Mouse (Mus musculus) erythroblast, adult 5-6 weeks (primary cell): ENCODE measurements around the gene Tmem121. TPM values are rescaled to one million over a fixed set of nuclear protein-coding genes. Genes with fewer than 3 reads are reported as not detected.

ENCODE experiments used
- ATAC-seq: replicated peaks from 2 replicates; pipeline ENCODE4 v1.8.0; 2016; ENCODE audit warnings: moderate number of reproducible peaks, mild to moderate bottlenecking, moderate TSS enrichment, inconsistent platforms; ENCODE audit not compliant: poor library complexity, low FRiP score, severe bottlenecking
- total RNA-seq, 2 experiments: library from RNA; stranded (forward) in 1 of 2; stranded (reverse) in 1 of 2; fragments of 150-400 nt in 1 of 2; fragments of 200-764, 138-1000 nt in 1 of 2; gene quantifications; 2 replicates each; pipeline versions ENCODE4 v1.2.3 to v1.2.4; 2015 to 2017; ENCODE audit warnings: low replicate concordance in 2 of 2

Tmem121 gene
- total RNA-seq (2015; ENCODE audit: low replicate concordance): not detected in 2 replicates
- total RNA-seq (2017; ENCODE audit: low replicate concordance): 1.0 TPM in 1 of 2 replicates, not detected in the other

DNA sequence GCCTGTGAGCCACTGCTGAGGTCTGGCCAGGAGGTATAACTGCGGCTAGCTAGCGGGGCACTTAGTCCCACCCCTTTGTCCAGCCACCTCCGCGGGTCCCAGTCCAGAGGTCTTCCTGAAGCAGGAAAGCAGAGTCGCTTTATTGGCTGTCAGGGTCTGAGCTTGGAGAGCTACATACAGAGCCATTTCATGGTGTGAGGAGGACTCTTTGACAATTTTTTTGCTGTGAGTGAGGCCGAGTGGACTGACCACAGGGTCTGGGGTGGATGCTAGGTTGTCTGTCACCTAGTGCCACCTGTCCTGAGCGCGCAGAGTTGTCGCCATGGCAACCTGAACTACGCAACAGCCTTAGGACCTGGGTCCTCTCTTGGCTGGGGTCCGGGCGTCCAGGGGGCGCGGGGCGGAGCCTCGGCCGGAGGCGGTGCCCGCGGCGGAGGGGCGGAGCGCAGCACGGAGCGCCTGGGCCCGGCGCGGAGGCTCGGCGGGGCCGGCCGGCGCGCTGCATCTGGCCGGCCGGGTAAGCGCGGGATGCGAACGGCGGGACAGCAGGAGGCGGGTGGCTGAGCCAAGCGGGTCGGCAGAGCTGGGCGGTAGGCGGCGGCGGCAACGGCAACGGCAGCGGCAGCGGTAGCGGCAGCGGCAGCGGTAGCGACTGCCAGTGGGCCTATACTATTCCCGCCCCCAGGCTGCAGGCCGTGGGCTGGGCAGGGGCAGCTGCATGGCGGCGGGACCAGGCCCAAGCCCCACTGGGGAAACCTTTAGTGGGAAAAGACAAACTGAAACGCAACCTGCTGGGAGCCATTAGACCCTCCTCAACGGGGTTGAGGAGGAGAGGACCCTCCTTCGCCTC lies at the start of gene Tmem121:
Gene Tmem121, plus strand, starts transcription at position 489 of the 850 bp plus-strand sequence.
- ATAC-seq: no peak

DNA sequence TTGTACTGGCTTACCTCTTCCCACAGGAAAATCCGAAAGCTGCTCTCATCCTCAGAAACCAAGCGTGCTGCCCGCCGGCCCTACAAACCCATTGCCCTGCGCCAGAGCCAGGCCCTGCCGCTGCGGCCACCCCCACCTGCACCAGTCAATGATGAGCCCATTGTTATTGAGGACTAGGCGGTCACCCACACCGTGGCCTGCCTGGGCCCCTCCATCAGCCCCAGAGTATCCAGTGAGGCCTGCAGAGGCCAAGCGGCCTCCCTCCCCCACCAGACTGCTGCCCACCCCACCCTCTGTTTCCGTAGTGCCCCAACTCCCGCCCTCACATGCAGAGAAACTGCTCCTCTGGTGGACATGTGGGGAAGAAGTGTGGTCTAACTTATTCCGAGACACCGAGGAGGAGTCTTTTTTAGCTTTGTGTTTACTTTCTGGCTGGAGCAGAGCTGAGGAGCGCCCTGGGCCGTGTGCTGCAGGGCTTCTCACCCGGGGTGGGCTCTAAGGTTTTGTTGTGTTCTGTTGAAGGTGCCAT lies 49.2 kb upstream of the Tmem121 start:
- no peak for ATAC-seq

DNA sequence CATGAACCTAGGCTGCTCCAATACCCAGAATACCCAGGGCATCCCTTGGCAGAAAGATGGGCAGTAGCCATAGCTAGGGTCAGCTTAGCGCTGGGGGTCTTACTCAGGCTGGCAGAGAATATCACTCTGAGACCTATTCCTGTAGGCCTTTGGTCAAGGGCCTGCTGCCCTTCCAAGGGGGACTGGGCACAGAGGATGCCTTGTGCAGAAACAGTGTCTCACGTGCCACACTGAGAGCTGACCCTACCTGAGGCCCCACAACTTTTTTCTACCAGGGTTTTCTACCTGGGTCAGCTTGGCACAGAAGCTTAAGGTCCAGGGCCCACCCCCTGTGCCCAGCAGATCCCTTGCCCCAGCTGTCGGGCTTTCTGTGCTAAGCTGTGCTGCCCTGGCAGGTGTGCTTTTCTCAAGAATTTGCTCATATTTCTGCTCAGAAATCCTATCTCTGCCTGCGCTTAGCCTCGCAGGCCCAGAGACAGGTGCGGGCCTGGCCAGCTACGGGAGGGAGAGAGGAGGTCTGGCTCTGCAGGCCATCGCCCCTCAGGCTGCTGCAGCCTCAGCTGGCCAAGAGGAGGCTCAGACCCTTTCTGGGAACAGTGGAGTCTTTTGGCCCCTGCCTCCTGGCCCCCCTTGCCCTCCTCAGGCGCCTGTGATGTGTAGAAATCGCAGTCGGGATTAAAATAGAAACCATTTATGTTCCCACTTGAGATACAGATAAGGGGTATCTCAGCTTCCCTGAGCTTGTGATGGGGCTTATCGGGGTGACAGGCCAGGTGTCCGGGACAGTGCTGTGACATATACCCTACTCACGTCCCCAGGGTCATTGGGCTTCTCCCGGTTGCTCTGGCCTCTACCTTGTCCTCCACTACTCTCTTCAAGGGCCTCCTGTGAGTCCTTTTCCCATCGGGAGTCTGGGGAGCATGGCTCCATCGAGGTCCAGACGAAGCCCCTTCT lies 48.2 kb upstream of the Tmem121 start:
- ATAC-seq: no peak

DNA sequence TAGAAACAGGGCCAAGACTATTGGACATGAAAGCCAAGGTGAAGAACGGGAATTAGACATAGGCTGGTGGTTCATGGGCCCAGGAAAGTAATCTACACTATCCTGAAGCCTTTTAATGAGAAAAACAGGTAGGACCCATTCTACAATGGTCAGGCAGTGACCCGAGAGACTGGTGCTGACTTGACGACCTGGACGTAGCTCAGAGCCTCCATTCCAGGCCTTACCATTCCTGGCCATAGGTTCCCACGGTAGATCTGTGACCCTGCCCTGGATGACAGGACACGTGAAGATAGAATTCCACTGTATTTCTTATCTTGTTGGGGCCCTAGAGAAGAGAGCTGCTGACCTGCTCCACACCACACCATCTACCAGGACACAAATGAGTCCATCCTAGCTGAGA lies 47.4 kb upstream of the Tmem121 start:
- no peak for ATAC-seq

DNA sequence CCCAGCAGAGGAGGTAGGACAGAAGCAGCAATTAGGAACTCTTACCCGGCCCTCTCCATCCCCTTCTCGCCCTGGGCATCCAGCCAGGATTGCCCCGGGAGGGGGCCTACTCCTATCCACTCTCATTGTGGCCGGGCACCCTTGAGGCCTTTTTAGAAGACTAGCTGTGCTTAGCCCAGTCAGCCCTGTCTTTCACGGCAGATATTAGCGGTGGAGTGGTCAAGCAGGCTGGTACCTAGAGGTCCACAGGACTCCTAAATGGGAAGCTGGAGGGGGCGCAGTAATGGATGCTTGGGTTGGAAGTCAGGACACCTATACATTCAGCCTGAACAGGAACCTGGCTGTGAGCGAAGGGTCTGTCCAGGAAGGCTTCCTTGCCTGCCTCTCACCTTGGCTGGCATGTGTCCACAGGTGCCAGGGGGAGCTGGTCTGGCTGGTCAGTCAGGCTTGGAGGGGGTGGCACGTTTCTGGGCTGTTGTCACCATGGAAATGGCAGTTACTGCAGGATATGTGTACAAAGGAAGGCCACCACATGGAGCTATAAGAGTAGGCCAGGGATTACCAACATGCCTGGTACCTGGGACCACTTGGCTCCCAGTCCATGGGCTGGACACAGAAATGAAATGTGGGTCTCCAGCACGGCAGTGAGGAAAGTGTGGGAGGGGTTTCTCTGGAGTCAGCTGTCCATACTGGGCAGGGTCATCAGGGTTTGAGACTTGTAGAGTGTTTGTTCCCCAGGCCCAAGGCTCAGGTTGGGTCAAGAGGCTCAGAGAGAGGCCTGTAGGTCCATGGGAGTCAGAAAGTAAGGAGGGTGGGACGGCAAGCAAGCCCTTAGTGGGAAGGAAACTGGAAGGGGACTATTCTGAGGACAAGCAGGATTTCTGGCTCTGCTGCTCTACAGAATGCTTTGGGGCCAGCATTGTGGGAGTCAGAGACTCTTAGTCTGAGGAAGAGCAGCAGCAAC lies 46.5 kb upstream of the Tmem121 start:
- ATAC-seq: no peak

DNA sequence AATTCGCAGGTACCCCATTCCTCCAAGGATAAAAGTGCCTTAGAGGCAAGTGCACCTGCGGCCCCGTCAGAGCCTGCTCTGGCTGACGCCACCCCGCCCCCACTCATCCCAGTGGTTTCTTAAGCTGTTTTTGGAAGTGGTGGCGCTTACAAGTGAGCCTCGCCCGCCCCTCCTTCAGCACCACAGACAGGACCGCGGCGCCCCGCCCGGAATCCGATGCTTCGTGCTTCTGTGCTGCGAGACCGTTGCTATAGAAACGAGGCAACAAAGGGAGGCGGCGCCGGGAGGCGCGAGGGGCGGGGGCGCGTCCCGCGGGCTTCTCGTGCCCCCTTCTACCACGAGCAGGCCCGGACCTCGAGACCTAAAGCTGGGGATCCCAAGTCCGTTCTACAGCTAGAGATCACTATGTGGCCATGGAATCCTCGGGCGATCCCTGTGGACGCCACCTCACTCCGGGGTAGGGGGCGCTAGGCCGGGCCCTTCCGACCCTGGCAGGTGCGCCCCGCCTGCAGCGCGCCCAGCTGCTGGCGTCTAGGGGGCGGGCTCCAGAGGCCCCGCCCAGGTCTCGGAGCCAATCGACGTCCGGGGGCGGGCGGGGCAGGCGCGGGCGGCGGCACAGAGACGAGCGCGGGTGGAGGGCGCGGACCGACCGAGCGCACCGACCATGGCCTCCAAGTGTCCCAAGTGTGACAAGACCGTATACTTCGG lies 45.7 kb upstream of the Tmem121 start, which contains the start of gene Crip2:
Gene Crip2, plus strand, starts transcription at position 329 of the 708 bp plus-strand sequence.
- peak; percentile 73 for ATAC-seq

DNA sequence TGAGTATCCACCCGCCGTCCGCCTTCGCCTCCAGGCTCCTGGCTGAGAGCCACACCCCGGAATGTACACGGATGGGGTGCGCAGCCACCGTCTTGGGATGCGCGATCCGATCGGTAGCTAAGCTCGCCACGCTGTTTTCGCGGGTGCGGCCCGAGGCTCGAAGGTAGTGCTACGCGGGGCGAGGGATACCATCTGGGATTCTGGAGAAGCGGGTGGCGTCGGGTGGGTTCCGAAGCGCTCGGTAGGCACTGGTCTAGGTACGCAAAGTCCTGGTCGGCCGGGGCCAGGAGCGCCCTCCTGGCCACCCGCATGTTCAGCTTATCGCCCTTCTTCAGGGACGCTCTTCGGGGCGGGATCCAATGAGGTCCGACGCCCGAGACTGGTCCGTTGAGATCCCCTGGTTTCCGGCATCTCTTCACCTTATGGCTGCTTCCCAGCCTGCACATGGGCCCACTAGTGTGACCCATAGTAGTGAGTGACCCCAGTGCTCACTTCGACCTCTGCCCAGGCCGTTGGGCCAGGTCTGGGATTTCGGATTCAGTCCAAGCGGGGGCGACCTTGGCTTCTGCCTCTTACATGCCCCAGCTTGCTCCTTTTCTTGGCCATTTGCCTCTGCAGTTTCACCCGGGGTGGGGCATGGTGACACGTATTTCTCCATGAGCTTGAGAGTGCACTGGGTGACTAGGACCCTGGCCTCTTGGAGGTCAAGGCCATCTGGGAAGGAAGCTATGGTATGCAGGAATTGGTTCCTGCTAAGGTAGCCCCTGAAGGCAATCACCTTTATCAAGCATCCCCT lies 44.9 kb upstream of the Tmem121 start:
- peak; percentile 67 for ATAC-seq

DNA sequence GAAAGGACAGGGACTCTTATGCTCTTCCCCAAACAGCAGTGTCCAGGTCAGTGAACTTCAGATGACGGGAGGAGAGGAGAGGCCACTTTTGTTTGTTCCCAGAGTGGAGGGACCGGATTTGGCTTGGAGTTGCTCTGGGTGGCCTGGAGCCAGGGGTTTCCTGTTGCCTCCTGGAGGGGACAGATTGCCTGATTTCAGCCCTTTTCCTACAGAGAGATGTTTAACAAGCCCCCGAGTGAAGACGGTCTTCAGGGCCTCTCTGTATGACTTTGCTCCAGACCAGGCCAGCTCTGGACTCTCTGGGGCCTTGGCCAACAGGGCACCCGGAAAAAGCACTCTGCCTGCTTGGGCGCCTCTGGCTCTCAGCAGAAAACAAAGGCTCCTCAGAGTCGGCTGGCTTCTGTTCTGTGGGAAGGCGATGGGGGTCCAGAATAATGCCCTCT lies 44.2 kb upstream of the Tmem121 start:
- no peak for ATAC-seq

DNA sequence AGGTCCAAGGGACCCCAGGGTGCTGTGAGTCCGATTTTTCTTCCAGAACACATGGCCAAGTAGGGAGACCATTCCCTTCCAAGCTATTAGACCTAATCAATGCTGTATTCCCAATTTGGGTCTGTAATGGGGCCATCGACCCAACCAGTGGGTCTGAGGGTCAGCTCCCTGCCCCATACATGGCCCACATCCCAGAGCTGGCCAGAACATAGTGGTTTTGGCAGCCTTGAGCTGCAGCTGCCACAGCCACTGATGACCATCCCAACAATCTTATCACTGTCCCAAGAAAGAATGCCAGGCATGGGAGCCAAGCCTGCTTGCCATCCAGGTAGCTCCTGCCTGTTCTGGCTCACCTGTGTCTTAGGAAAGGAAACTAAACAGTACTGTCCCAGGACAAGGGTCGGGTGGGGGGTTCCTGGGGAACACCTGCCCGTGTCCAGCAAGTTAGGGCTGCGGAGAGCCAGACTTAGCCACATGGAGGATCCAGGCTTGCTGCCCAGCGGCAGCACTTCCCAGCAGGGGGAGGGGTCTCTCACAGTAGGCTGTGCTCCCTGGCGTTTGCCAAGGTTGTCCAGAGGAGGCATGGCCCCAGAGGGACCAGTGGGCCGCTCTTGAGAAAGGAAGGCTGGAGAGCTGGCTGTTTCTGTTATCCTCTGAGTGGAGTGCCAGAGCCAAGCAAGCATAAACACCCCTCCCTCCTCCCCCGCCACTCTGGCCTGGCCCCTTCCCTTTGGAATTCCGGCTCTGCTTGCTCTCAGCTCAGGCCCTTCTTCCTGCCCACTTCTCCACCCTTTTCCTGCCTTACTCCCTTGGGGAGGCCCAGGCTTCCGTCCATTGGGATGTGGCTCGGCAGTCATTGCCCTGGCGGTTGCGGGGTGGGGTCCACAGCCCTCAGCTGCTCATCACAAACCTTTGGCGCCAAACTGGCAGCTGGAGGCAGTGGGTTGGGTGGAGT lies 43.4 kb upstream of the Tmem121 start:
- no peak for ATAC-seq

DNA sequence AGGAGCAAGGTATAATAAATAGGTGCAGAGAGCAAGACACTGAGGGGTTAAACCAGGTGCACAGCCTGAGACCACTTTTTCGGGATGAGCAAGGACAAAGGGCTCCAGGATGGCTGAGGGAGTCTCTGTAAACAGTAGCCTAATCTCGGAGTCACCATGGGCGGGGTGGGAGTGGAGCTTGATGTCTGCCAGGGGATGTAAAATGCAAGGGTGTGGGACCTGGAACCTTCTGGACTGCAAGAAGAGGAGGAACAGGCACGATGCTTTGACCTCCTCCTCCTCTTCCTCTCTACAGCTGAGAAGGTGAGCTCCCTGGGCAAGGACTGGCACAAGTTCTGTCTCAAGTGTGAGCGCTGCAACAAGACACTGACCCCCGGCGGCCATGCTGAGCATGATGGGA lies 42.6 kb upstream of the Tmem121 start:
- no peak for ATAC-seq

DNA sequence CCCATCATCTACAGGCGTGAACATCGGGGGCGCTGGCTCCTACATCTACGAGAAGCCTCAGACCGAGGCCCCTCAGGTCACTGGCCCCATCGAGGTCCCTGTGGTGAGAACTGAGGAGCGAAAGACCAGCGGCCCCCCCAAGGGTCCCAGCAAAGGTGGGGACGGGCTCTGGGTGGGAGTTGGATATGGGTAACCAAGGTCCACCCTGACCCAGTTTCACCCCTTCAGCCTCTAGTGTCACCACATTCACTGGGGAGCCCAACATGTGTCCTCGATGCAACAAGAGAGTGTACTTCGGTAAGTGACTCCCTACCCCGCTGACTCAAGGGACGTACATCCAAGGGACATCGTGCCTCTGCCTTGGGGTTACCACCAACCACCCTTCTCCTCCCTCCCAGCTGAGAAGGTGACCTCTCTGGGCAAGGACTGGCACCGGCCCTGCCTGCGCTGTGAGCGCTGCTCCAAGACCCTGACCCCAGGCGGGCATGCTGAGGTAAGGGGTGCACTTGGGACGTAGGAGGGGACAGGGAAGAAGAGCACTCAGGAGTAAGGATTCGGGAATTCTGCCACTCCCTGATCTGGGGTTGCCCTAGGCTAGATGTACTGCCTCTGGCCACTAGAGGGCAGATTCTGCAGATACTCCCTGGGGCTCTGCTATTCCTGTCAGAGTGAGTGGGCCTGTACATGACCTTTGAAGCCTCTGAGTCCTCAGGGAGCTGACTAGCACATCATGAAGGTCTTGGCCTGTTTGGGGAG lies 41.6 kb upstream of the Tmem121 start:
- no peak for ATAC-seq

DNA sequence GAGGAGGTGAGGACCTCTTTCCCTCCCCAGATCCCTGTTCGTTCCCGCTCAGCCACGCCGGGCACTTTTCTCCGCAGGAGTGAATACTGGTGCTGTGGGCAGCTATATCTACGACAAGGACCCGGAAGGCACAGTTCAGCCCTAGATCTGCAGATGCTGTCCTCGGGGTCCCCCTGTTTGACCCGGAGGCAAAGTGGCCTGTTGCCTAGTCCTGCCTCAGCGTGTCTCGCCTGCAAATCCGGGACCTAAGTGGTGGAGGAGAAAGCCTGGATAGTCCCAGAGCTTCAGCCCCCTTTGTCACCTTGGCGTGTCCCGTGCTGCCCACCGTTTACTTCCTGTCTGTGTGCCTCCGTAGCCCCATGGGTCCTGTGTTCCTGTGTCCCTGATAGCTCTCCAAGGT lies 40.8 kb upstream of the Tmem121 start:
- no peak for ATAC-seq

DNA sequence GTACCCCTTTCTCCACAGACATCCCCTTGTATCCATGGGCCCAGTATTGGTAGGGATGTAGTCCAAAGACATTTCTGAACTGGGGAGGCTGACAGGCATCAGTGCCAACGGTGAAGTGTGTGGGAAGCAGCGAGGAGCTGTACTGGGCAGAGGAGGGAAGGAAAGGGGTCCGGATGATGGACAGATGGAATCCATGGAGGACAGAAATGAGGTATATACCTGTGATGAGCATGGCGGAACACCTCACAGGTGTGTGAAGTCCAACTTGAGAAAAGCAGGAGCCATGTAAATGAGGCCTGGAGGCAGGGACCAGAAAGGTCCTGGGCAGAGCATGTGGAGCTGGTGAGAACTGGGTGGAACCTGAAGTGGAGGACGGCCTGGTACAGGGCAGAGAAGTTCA lies 40.1 kb upstream of the Tmem121 start:
- no peak for ATAC-seq

DNA sequence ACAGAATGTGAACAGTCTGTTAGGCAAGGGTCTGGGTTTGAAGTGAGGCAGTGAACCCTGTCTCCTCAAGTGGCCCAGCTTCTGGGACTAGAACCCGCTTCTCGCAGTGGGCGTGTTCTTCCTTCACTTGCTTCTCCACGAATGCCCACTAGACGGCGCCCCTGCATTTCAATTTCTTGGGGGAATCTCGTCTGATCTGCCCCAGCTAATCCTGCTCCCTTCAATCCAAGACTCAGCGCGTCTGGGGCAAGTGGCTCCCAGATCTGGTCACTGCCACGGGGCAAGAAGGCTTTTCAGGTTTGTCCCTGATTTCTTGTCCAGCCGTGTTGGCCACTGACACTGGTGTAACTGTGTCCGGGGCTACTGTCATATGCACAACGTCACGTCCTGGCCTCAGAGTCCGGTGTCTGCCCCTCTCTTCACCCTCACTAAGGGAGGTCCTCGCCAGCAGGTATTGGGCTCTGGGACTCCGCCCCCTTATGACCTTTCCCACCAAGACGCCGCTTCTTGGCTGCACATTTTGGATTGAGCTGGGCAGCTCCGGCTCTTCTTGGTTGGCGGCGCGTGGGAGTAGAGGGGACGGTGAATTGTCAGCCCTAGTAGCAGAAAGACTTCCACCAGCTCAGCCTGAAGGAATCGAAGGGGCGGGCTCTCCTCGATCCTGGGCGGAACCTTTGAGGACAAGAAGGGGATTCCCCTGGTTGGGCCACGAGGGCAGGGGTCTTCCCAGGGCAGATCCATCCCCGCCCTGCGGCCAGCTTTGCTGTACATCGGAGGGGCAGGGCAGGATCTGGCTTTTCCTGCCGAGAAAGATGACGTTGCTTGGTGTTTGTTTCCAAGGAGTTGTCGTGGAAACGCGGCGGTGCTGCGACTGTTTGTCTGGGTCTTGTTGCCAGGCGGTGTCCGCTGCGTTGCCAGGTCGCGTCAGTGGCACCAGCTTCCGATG lies 39.3 kb upstream of the Tmem121 start, which contains the start of gene Crip1:
Gene Crip1, plus strand, starts transcription at position 205 of the 946 bp plus-strand sequence.
- peak; percentile 60 for ATAC-seq

DNA sequence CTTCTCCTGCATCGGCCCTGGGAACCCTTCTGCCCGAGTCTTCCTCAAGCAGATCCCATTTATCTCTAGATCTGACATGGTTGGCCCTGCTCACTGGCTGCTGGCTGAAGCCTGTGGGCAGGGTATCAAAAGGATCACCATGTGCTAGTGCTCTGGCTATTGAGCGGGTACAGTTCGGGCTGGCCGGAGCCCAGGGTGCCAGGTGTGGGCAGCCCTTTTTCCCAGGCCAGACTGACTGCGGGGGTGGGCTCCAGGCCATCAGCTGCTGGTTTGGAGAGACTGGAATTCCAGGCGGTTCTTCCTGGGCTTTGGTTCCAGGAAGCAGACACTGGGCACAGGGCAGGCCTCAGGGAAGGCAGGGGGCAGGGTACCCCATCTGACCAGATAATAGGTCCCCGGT lies 38.2 kb upstream of the Tmem121 start:
- ATAC-seq: no peak
